Mouse (Mus musculus) neural tube, embryonic 14.5 days (tissue): ENCODE data around the gene Twist2. TPM values are rescaled to one million over a fixed set of nuclear protein-coding genes. Genes with fewer than 3 reads are reported as not detected.

Experiments
- ATAC-seq: fragments of 200-750 bp; cut with Nextera tagmentation; 2 replicates; pipeline ENCODE4 v1.8.0; 2017; ENCODE audit warnings: low read depth, mild to moderate bottlenecking, moderate TSS enrichment, moderate library complexity
- H3K27ac ChIP-seq: fragments of 300-500 bp; sonication (generic); 2 replicates; pipeline ENCODE4 v1.5.1; 2014; ENCODE audit warnings: low read depth, mild to moderate bottlenecking, control low read depth, low read length, moderate library complexity, mixed read lengths
- H3K27me3 ChIP-seq: fragments of 300-500 bp; sonication (generic); 2 replicates; pipeline ENCODE4 v1.6.1; 2014; ENCODE audit warnings: low read length; ENCODE audit not compliant: control insufficient read depth, insufficient read depth
- H3K36me3 ChIP-seq: fragments of 300-500 bp; sonication (generic); 2 replicates; pipeline ENCODE4 v1.6.1; 2014; ENCODE audit warnings: low read length, mixed read lengths; ENCODE audit not compliant: control insufficient read depth, insufficient read depth
- H3K4me1 ChIP-seq: fragments of 300-500 bp; sonication (generic); 2 replicates; pipeline ENCODE4 v1.6.1; 2014; ENCODE audit warnings: low read length; ENCODE audit not compliant: control insufficient read depth, insufficient read depth
- H3K4me2 ChIP-seq: fragments of 300-500 bp; sonication (generic); 2 replicates; pipeline ENCODE4 v1.6.1; 2014; ENCODE audit warnings: mild to moderate bottlenecking, low read depth, low read length, control low read depth
- H3K4me3 ChIP-seq: fragments of 300-500 bp; sonication (generic); 2 replicates; pipeline ENCODE4 v1.5.1; 2014; ENCODE audit warnings: low read depth, low read length, control low read depth, mixed read lengths
- H3K9ac ChIP-seq: fragments of 300-500 bp; sonication (generic); replicated peaks from 2 replicates; pipeline ENCODE4 v1.6.1; 2014; ENCODE audit warnings: low read depth, mild to moderate bottlenecking, control low read depth, low read length, mixed read lengths
- H3K9me3 ChIP-seq: fragments of 300-500 bp; sonication (generic); 2 replicates; pipeline ENCODE4 v1.6.1; 2016; ENCODE audit warnings: low read length; ENCODE audit not compliant: control insufficient read depth
- WGBS: fragments of 180-500 bp; shearing (Covaris S2); extraction: QIAGEN DNeasy Blood & Tissue Kit; methylation state at CpG from one replicate; pipeline ENCODE4 v1.1.7; 2014; 5-methylcytosine and 5-hydroxymethylcytosine counted together
- polyA plus RNA-seq: library from polyadenylated mRNA; unstranded; fragments of >200 nt; fragmentation: Nextera tagmentation; extraction: Ambion mirVana; gene quantifications from 2 replicates; pipeline ENCODE4 v1.2.1, GENCODE M21; 2014

Gene Twist2
- polyA plus RNA-seq, 1 experiment from 2014 or later: 1.4 TPM

DNA sequence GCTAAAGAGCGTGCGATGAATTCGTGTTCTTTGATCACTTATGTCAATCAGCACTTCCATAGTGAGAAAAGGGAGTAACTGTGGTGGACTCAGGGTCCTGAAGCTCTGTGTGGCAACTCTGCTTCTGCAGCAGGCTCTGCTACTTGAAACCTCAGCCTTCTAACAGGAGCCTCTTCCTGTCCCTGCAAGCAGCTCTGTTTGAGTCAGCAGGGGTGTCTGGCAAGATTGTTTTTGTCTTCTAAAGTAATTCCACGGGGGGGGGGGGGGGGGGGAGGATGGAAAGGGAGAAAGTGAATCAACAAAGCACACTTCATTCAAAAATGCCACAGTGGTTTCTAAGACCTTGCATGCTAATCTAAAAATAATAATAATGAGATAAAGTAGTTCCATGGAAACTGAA, 24.0 kb downstream of the Twist2 start:
- WGBS: 60% methylated on average over 4 of the region's 4 CpGs
- H3K4me1 ChIP-seq: no peaks in the 10 kb centered on the region
- H3K27ac ChIP-seq: no peak overlapping the region
- H3K9ac ChIP-seq: no peak overlapping the region
- no peaks in the 10 kb centered on the region for H3K27me3 ChIP-seq
- no peaks in the 10 kb centered on the region for H3K9me3 ChIP-seq
- no peaks in the 10 kb centered on the region for H3K36me3 ChIP-seq
- H3K4me3 ChIP-seq: no peak overlapping the region
- no peak overlapping the region for H3K4me2 ChIP-seq
- no peak for ATAC-seq

DNA sequence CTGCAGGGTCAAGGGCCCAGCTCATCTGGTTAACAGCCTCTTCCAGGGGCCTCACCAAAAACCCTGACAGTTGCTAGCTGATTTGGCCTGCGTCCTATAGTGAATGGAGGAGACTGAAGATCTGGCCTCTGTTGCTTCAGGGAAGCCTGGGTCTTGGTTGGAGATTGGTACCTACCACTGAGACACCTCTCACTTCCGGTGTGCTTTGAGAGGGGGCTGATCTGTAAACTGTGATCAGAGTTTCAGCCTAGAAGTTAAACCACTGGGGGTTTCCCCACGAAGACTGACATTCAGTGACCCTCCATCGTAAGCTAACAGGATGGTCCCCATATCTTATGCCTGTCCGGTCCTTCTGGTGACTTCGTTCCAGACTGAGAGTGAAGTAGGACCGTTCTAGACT, 30.7 kb downstream of the Twist2 start:
- no peak overlapping the region for H3K4me2 ChIP-seq
- 88% methylated on average over 7 of the region's 7 CpGs for WGBS
- no peak overlapping the region for H3K27ac ChIP-seq
- H3K27me3 ChIP-seq: no peaks in the 10 kb centered on the region
- H3K9me3 ChIP-seq: no peaks in the 10 kb centered on the region
- ATAC-seq: no peak
- H3K4me1 ChIP-seq: no peaks in the 10 kb centered on the region
- no peaks in the 10 kb centered on the region for H3K36me3 ChIP-seq
- no peak overlapping the region for H3K4me3 ChIP-seq
- no peak overlapping the region for H3K9ac ChIP-seq

GRCm38 (mm10) chr1:91839557-91839956, 38.3 kb downstream of the Twist2 start:
- no peaks in the 10 kb centered on the region for H3K9me3 ChIP-seq
- H3K36me3 ChIP-seq: no peaks in the 10 kb centered on the region
- WGBS: 83% methylated on average over 6 of the region's 6 CpGs
- H3K27ac ChIP-seq: no peak overlapping the region
- H3K4me3 ChIP-seq: no peak overlapping the region
- H3K9ac ChIP-seq: no peak overlapping the region
- ATAC-seq: no peak
- peaks cover 10% of the 10 kb centered on the region for H3K4me1 ChIP-seq
- no peaks in the 10 kb centered on the region for H3K27me3 ChIP-seq
- H3K4me2 ChIP-seq: no peak overlapping the region

DNA sequence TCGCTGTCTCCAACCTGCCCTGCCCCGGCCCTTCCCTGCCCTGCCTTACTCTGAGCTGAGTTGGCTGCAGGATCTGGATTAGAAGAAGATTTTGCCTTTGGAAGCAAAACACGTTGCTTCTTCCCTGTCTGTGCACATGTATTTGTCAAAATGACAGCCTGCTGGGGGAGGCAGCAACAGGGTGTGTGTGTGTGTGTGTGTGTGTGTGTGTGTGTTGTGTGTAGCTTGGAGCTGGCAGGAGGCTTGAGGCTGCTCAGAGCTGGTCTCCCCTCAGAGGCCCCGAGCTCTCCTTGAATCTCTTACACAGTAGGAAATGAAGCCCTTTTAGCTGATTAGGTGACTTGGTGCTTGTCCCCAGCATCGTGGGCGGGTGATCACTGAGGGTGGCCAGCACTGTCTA, 38.7 kb downstream of the Twist2 start:
- H3K4me2 ChIP-seq: no peak overlapping the region
- H3K4me1 ChIP-seq: peaks cover 10% of the 10 kb centered on the region
- no peak overlapping the region for H3K9ac ChIP-seq
- H3K9me3 ChIP-seq: no peaks in the 10 kb centered on the region
- H3K27me3 ChIP-seq: no peaks in the 10 kb centered on the region
- H3K27ac ChIP-seq: no peak overlapping the region
- 76% methylated on average over 6 of the region's 6 CpGs for WGBS
- no peak for ATAC-seq
- H3K4me3 ChIP-seq: no peak overlapping the region
- H3K36me3 ChIP-seq: no peaks in the 10 kb centered on the region

GRCm38 (mm10) chr1:91844236-91844635, 43.0 kb downstream of the Twist2 start:
- Histone ChIP-seq H3K9ac (no peak overlapping the region), H3K27me3 (no peaks in the 10 kb centered on the region), H3K27ac (no peak overlapping the region), H3K4me2 (no peak overlapping the region), H3K4me1 (no peaks in the 10 kb centered on the region), H3K36me3 (no peaks in the 10 kb centered on the region), H3K9me3 (no peaks in the 10 kb centered on the region), H3K4me3 (no peak overlapping the region)
- 76% methylated on average over 4 of the region's 4 CpGs for WGBS
- ATAC-seq: no peak

GRCm38 (mm10) chr1:91844681-91845379, 43.6 kb downstream of the Twist2 start:
- Histone ChIP-seq H3K4me3 (no peak overlapping the region), H3K9ac (no peak overlapping the region), H3K27me3 (no peaks in the 10 kb centered on the region), H3K36me3 (no peaks in the 10 kb centered on the region), H3K4me1 (no peaks in the 10 kb centered on the region), H3K4me2 (no peak overlapping the region), H3K27ac (no peak overlapping the region), H3K9me3 (no peaks in the 10 kb centered on the region)
- no peak for ATAC-seq
- 57% methylated on average over 8 of the region's 8 CpGs for WGBS

DNA sequence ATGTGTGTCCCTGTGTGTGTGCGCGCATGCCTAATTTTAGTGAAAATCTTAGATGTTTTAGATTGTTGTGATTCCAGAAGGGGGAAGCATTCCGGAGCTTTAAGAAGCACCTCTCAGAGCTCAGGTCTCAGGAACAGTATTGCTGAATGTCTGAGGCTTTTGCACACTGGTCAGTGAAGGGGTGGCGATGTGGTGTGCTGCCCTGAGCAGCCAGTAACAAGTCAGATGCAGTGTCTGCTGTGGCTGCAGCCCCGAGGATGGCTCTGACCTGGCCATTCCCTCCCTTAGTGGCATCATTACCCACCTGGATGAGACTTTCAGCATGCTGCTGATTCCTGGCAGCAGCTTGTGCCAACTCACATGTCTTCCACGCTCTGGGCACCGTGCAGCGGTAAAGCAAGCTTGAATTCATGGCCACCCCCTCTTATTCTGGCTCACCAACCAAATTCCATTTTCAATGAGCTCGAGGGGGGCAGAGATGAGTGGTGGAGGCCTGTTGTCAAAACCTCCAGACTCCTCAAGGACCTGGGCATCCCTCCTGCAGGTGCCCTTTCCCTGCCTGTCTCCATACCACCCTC, 44.2 kb downstream of the Twist2 start:
- no peaks in the 10 kb centered on the region for H3K4me1 ChIP-seq
- H3K27ac ChIP-seq: no peak overlapping the region
- no peaks in the 10 kb centered on the region for H3K9me3 ChIP-seq
- no peaks in the 10 kb centered on the region for H3K27me3 ChIP-seq
- no peaks in the 10 kb centered on the region for H3K36me3 ChIP-seq
- no peak for ATAC-seq
- no peak overlapping the region for H3K4me2 ChIP-seq
- H3K4me3 ChIP-seq: no peak overlapping the region
- no peak overlapping the region for H3K9ac ChIP-seq
- WGBS: 88% methylated on average over 9 of the region's 9 CpGs

GRCm38 (mm10) chr1:91851300-91851699, 50.0 kb downstream of the Twist2 start:
- H3K9ac ChIP-seq: no peak overlapping the region
- no peaks in the 10 kb centered on the region for H3K9me3 ChIP-seq
- WGBS: 84% methylated on average over 7 of the region's 7 CpGs
- no peak overlapping the region for H3K27ac ChIP-seq
- no peaks in the 10 kb centered on the region for H3K36me3 ChIP-seq
- no peak for ATAC-seq
- no peaks in the 10 kb centered on the region for H3K4me1 ChIP-seq
- no peaks in the 10 kb centered on the region for H3K27me3 ChIP-seq
- H3K4me2 ChIP-seq: no peak overlapping the region
- no peak overlapping the region for H3K4me3 ChIP-seq

DNA sequence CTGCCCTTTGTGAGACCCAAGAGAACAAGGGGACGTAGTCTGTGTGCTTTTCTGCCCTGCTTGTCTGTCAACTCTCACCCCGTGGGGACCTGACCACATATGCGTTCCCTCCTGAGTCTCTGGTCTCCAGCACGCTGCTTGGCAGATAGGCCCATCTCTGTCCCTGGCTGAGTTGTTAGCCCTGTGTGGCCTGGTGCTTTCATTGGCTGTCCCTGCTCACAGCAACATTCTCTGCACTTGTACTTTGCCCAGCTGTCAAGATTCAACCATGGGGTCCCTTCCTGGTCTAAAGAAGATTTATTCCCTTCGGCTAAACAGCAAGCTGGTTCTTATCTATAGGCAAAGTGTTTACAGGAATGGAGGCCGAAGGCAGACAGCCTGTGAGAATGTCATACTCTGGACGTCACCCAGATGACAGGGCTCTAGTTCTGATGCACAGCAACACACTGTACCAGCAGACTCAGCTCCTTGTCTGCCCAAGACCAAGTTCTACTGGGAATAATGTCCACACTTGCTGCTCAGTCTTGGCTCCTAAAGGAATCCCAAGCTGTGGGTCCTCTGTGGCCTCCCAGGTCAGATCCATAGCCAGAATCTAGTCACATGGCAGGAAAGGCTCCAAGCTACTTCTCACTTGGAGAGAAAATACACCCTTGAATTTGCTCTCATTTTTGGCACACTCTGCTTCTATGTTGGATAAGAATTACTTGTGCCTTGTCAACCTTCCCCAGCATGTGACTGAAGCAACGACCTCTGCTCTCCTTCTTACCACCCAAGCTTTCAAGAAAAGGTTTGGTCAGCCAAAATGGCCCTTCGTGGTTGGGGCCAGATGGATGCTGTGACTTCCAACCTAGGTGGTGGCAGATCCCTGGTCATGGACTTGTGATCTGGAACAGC, 55.8 kb downstream of the Twist2 start:
- H3K27me3 ChIP-seq: no peaks in the 10 kb centered on the region
- no peaks in the 10 kb centered on the region for H3K4me1 ChIP-seq
- no peak overlapping the region for H3K9ac ChIP-seq
- H3K27ac ChIP-seq: no peak overlapping the region
- no peak for ATAC-seq
- H3K36me3 ChIP-seq: no peaks in the 10 kb centered on the region
- WGBS: 82% methylated on average over 9 of the region's 9 CpGs
- H3K4me2 ChIP-seq: no peak overlapping the region
- no peak overlapping the region for H3K4me3 ChIP-seq
- H3K9me3 ChIP-seq: no peaks in the 10 kb centered on the region
